Mouse (Mus musculus) cerebellum, postnatal 10 days (tissue): ENCODE measurements at regions not wholly inside any gene's neighbourhood (a gene's known extent, or its start where the extent isn't known, plus 50 kb on each side); places are given as distances from the start of the nearest gene placed in this dataset.

Source experiments
- DNase-seq, 2 experiments: peaks; one replicate each; pipeline ENCODE4 v3.0.0; 2021; ENCODE audit warnings: mixed read lengths in 2 of 2

- DNase-seq, result no peak
Observed at GRCm38 (mm10) chr9:8731141-8731540, 168.5 kb upstream of the Pgr start.

GRCm38 (mm10) chr9:8733485-8733884 is 166.1 kb upstream of the Pgr start:
- DNase-seq, result no peak

- DNase-seq, result no peak
Observed at GRCm38 (mm10) chr9:8740190-8740589, 159.4 kb upstream of the Pgr start.

DNA sequence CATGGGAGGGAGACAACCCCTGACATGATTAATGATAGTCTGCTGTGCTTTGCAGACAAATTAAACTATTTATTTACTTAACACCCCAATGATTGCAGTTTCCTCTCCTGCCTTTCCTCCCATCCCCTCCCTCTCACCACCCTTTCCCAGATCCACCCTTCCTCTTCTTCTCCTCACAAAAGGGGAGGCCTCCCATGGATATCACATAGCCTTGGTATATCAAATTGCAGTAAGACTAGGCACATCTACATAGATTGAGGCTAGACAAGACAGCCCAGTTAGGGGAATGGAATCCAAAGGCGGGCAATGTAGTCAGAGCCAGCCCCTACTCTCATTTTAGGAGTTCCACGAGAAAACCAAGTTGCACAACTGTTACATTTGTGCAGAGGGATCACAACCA is 149.8 kb upstream of the Pgr start:
- no peak for DNase-seq

- DNase-seq, result peak; percentile 13 to 19
Observed at GRCm38 (mm10) chr9:8760876-8761275, 138.8 kb upstream of the Pgr start.

GRCm38 (mm10) chr9:8769398-8769797 is 130.2 kb upstream of the Pgr start:
- DNase-seq, result peak; percentile 50 to 52

- no peak for DNase-seq
Observed at GRCm38 (mm10) chr9:8769996-8770395, 129.6 kb upstream of the Pgr start.

GRCm38 (mm10) chr9:8781336-8781735 is 118.3 kb upstream of the Pgr start:
- peak in 1 of 2 experiments; percentile 7 for DNase-seq

DNA sequence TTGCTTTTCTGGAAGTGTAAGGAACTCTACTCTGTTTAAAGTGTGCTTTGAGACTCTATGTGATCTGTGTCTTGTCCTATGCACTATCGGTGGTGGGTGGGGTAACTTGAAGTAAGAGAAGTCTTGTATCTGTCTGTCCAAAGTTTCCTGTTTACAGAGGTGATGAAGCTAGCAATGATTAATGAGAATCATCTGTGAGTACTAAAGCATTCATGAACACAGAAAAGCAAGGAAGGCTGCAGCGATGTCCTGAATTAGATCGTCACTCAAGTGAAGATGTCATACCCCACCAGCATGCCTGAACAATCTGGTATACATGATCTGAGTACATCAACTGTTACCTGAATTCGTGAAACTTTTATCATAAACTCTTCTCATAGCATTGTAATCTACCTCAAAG is 85.4 kb upstream of the Pgr start:
- no peak for DNase-seq

GRCm38 (mm10) chr9:8823719-8824371 is 75.8 kb upstream of the Pgr start:
- DNase-seq, result no peak

GRCm38 (mm10) chr9:8832150-8832549 is 67.5 kb upstream of the Pgr start:
- peak in 1 of 2 experiments; percentile 6 for DNase-seq

GRCm38 (mm10) chr9:8837073-8837472 is 62.6 kb upstream of the Pgr start:
- DNase-seq, result no peak

- DNase-seq, result no peak
Observed at GRCm38 (mm10) chr9:8838356-8838755, 61.3 kb upstream of the Pgr start.

- DNase-seq, result no peak
Observed at GRCm38 (mm10) chr9:8838891-8839290, 60.7 kb upstream of the Pgr start.
